Mouse (Mus musculus) ES-CJ7 (cell line): ENCODE measurements around the gene Cc2d2b.

Source experiments
- DNase-seq: peaks from one replicate; pipeline ENCODE4 v3.0.0; 2011; ENCODE audit warnings: low read depth, low spot score

The Cc2d2b gene

DNA sequence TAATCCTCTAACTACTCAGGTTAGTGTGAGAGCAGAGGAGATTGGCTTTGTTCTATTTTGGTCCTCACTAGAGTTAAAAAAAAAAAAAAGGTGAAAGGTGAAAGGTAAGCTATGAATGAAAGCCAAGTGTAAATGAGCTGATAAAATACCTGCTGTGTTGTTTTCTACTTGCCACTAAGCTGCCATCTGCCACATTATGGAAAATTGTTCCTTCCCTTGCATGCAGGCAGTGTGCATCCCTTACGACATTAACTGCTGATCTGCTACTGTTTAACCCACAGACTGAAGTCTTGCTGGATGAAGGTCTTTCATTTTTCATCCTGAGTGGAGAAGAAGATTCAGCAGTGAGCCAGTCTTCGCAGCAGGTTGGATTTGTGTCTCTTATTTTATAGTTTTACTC lies 11.5 kb downstream of the Cc2d2b start:
- DNase-seq: no peak

DNA sequence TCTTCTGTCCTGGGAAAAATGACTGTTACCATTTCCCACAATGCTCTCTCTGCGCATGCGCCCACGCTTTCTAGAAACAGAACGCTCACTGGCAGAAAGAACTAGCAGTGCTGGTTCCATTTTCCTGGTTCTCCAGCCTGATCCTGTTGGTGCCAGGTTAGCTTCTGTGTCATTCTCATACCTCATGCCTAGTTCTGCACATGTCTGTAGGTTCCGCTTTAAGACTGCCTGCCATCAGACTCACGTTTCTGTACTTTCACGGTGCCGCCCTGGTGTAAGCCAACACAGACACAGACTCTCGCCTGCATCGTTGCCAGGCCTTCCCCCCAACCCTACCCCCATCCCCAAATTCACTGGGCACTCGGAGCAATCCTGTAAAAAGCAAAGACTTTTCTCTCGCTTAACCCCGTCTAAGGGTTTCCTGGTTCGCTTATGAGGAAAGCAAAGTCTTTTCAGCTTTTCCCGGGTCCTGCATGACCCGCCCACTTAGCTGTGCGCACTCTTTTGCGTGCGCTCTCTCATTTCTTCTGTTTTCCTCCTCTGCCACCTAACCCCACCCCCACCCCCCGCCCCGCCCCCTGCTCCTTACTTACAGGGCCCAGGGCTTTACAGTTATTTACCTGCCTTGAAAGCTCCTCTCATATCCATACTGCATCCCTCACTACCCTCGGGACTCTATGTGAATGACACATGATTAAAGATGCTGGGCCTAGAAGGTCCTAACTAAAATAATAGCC lies 13.6 kb downstream of the Cc2d2b start:
- DNase-seq: peak; percentile 40

GRCm38 (mm10) chr19:40767189-40767588 lies 18.6 kb downstream of the Cc2d2b start:
- no peak for DNase-seq

- DNase-seq: no peak
These were observed 20.8 kb downstream of the Cc2d2b start for GRCm38 (mm10) chr19:40769341-40769770.

GRCm38 (mm10) chr19:40788004-40788714 lies 39.6 kb downstream of the Cc2d2b start:
- no peak for DNase-seq

DNA sequence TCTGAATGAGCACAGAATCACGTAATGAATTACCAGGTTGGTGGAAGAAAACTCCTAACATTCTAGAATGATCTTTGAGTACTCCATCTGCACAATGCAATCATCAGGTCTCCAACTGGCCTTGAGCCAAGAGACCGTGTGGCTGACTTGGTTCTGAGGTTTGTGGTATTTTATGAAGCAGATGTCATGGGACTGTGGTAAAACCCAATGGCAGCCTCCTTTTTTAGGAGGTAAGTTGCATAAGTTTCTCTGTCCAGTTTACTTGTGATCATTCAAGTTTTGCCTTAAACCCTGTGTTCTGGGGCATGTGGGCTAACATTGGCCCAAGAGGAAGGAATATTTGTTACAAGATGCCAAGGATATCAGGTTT lies 40.1 kb downstream of the Cc2d2b start:
- no peak for DNase-seq

GRCm38 (mm10) chr19:40805176-40805737 lies 56.7 kb downstream of the Cc2d2b start:
- DNase-seq: peak; percentile 10

GRCm38 (mm10) chr19:40809858-40810257 lies 61.3 kb downstream of the Cc2d2b start:
- DNase-seq: no peak

GRCm38 (mm10) chr19:40811840-40812239 lies 63.3 kb downstream of the Cc2d2b start:
- DNase-seq: no peak

GRCm38 (mm10) chr19:40812778-40813177 lies 64.2 kb downstream of the Cc2d2b start:
- DNase-seq: no peak

GRCm38 (mm10) chr19:40813385-40813784 lies 64.8 kb downstream of the Cc2d2b start:
- no peak for DNase-seq

DNA sequence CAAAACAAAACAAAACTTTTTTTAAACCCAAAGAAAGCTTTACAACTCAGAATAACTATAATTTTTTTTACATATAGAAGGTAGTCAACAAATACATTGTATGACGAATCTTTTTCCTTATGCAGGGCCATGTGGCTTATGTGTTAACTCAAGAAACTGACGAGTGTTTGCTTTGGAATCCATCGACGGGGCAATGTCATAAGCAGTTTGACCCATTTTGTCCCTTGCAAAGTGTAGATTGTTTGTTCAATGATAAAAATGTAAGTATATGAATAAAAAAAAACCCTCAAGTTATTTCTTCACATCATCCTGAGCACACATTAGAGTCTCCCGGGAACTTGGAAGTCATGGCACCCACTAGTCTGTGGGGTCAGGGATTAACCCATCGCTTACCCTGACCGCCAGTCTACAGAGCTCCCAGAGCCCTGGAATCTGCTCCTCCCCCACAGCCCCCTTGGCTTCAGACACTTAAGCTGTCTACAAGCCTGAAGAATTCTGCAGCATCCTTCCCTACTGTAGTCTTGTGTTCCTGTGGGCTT lies 67.2 kb downstream of the Cc2d2b start:
- DNase-seq: no peak

GRCm38 (mm10) chr19:40817901-40818532 lies 69.5 kb downstream of the Cc2d2b start:
- DNase-seq: no peak

DNA sequence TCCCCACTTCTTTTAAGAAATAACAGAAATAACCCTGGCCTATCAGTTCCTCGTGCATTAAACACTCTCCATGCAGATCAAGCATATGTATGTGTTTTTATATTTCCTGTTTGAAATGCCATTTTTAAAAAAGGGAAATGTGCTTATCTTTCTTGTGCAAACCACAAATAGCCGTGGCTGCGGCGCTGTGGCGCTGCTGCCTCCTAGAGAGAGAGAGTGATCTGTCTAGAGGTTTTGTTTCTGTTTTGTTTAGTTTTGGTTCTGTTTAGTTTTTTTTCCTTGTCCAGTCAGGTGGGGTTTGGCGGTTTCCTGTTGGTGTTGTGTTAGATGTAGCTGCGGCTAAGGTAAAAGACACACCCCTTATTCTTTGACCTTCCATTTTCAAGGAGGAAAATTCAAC lies 70.2 kb downstream of the Cc2d2b start:
- no peak for DNase-seq

GRCm38 (mm10) chr19:40821306-40821825 lies 72.8 kb downstream of the Cc2d2b start:
- DNase-seq: no peak

- DNase-seq: no peak
These were observed 77.1 kb downstream of the Cc2d2b start for GRCm38 (mm10) chr19:40825636-40826035.

DNA sequence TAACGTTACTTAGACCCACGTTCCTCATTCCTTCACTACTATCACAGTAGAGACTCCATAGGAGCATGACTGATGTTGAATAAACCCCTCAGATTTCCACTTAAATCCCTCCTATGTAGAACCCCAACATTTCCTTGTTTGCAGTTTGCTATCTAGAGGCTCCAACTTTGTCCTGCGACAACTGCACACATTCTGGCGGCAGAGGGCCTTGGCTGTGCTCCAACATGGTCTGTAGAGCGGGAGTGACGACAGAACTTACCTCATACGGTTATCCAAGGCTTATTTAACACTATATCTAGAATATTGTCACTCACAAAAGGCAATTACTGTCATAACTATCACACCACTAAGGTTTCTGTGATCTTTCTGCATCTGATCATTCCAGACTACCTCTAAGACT lies 78.2 kb downstream of the Cc2d2b start:
- DNase-seq: no peak

- no peak for DNase-seq
These were observed 81.6 kb downstream of the Cc2d2b start for GRCm38 (mm10) chr19:40830198-40830597.

DNA sequence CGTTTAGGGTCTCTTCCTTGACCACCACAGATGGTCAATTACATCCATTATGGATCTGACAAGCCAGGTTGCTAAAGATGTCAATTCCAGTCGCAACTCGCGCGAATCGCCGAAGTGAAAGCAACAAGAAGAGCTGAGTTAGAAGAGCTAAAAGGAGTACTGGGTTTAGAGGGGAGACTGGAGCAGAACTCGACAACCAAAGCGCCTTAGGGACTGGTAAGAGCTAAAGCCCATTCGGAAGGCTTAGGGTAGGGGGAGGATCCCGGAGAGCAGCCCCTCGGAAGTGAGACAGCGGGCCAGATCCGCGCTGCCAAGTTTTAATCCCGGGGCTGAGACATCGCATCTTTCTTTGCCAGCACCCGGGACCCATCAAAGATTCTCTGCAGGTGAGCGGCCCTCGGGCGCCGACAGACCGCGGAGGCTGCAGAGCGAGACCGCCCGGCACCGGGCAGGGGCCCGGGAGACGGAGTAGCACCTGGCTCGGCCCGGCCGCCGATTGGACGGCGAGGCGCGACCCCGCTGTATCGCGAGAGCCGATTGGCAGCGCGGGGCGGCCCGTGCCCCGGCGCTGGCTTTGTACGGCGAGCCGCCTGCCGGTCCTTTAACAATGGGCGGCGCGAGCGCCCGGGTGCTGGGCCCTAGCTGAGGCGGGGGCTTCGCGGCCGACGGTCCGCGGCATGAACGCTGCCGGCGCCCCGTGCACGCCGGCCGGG lies 82.3 kb downstream of the Cc2d2b start, which contains the start of gene Ccnj:
Gene Ccnj (plus strand): TSS at position 577 of the 713 bp plus-strand sequence.
- DNase-seq: peak; percentile 70

- peak; percentile 38 for DNase-seq
These were observed 83.1 kb downstream of the Cc2d2b start for GRCm38 (mm10) chr19:40831416-40832201.
